Mouse (Mus musculus): ENCODE results near the gene Bcl2l15.

DNA sequence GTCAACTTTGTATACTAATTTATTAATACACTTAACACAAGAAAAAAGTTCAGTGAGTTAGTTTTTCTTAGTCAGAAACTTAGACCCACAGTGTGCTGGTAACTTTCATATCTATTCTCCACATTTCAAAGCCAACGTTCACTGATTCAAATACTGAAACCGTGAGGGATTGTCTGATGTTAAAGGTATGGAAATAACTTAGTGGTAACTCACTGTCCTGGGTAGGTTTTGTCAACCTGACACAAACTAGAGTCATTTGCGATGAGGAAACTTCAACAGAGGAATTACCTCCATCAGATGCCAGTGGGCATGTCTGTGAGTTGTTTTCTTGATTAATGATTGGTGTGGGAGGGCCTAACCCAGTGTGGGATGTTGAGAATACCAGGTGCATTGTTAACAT lies 3.4 kb upstream of the Bcl2l15 start:
- no peak for TF ChIP-seq CTCF (IDR thresholded peaks at IDR 0.05; ENCODE audit: low read depth)
- no peak for TF ChIP-seq EP300 (IDR thresholded peaks at IDR 0.05; ENCODE audit: low read depth)

All from liver, postnatal 0 days (tissue).